Mouse (Mus musculus): Measurements from ENCODE around the gene Tmem132e. TPM values are rescaled to one million over a fixed set of nuclear protein-coding genes. Genes with fewer than 3 reads are reported as not detected.

The Tmem132e gene
- total and polyA plus RNA-seq, 3 experiments = not detected

GRCm38 (mm10) chr11:82371577-82371976 lies 17.1 kb upstream of the Tmem132e start:
- no peaks in the 10 kb centered on the region for H3K36me3 ChIP-seq (replicated peaks)
- H3K4me1 ChIP-seq (ENCODE audit: insufficient read depth, low read depth, low read length) = no peaks in the 10 kb centered on the region
- no peak for TF ChIP-seq CTCF (IDR thresholded peaks at IDR 0.05; ENCODE audit: low read depth, low read length)
- TF ChIP-seq GATA2 (IDR thresholded peaks at IDR 0.05; ENCODE audit: borderline replicate concordance, low read depth, low read length) = no peak
- no peak for TF ChIP-seq GATA1 (IDR thresholded peaks at IDR 0.05; ENCODE audit: borderline replicate concordance, low read length)
- TF ChIP-seq TAL1 (conservative IDR thresholded peaks at IDR 0.05; ENCODE audit: low read depth, low read length) = no peak
- TF ChIP-seq POLR2AphosphoS5 (IDR thresholded peaks at IDR 0.05; ENCODE audit: insufficient replicate concordance, low read depth, low read length) = no peak
- DNase-seq (ENCODE audit: low spot score) = no peak
- H3K9me3 ChIP-seq (replicated peaks) = peaks cover 89% of the 10 kb centered on the region
- no peak for ATAC-seq (ENCODE audit: extremely low read depth, insufficient number of reproducible peaks, low FRiP score, poor library complexity, severe bottlenecking)
- no peak overlapping the region for H3K4me3 ChIP-seq (ENCODE audit: low read depth, low read length)
- H3K27me3 ChIP-seq (ENCODE audit: insufficient read depth, low read length) = no peaks in the 10 kb centered on the region

GRCm38 (mm10) chr11:82380606-82381202 lies 8.0 kb upstream of the Tmem132e start:
- H3K9me3 ChIP-seq (replicated peaks) = peaks cover 86% of the 10 kb centered on the region
- H3K36me3 ChIP-seq (replicated peaks) = no peaks in the 10 kb centered on the region
- ATAC-seq (ENCODE audit: extremely low read depth, insufficient number of reproducible peaks, low FRiP score, poor library complexity, severe bottlenecking) (no peak), DNase-seq (ENCODE audit: low spot score) (no peak)
- H3K27me3 ChIP-seq (ENCODE audit: insufficient read depth, low read length) = no peaks in the 10 kb centered on the region
- H3K4me3 ChIP-seq (ENCODE audit: low read depth, low read length) = no peak overlapping the region
- TF ChIP-seq CTCF (IDR thresholded peaks at IDR 0.05; ENCODE audit: low read depth, low read length) = no peak
- no peak for TF ChIP-seq GATA2 (IDR thresholded peaks at IDR 0.05; ENCODE audit: borderline replicate concordance, low read depth, low read length)
- no peak for TF ChIP-seq TAL1 (conservative IDR thresholded peaks at IDR 0.05; ENCODE audit: low read depth, low read length)
- TF ChIP-seq GATA1 (IDR thresholded peaks at IDR 0.05; ENCODE audit: borderline replicate concordance, low read length) = no peak
- no peak for TF ChIP-seq POLR2AphosphoS5 (IDR thresholded peaks at IDR 0.05; ENCODE audit: insufficient replicate concordance, low read depth, low read length)
- no peaks in the 10 kb centered on the region for H3K4me1 ChIP-seq (ENCODE audit: insufficient read depth, low read depth, low read length)

GRCm38 (mm10) chr11:82386970-82387540 lies 1.6 kb upstream of the Tmem132e start:
- TF ChIP-seq TAL1 (conservative IDR thresholded peaks at IDR 0.05; ENCODE audit: low read depth, low read length) (no peak), POLR2AphosphoS5 (IDR thresholded peaks at IDR 0.05; ENCODE audit: insufficient replicate concordance, low read depth, low read length) (no peak), GATA1 (IDR thresholded peaks at IDR 0.05; ENCODE audit: borderline replicate concordance, low read length) (no peak), CTCF (IDR thresholded peaks at IDR 0.05; ENCODE audit: low read depth, low read length) (no peak), GATA2 (IDR thresholded peaks at IDR 0.05; ENCODE audit: borderline replicate concordance, low read depth, low read length) (no peak)
- H3K36me3 ChIP-seq (replicated peaks) = no peaks in the 10 kb centered on the region
- H3K9me3 ChIP-seq (replicated peaks) = peaks cover 90% of the 10 kb centered on the region
- no peaks in the 10 kb centered on the region for H3K4me1 ChIP-seq (ENCODE audit: insufficient read depth, low read depth, low read length)
- ATAC-seq (ENCODE audit: extremely low read depth, insufficient number of reproducible peaks, low FRiP score, poor library complexity, severe bottlenecking) (no peak), DNase-seq (ENCODE audit: low spot score) (no peak)
- peak overlapping the region; percentile 16; the same call in 1 of the 2 replicates for H3K4me3 ChIP-seq (ENCODE audit: low read depth, low read length)
- H3K27me3 ChIP-seq (ENCODE audit: insufficient read depth, low read length) = no peaks in the 10 kb centered on the region; the same call in 1 of the 2 replicates

GRCm38 (mm10) chr11:82387711-82388341 lies 874 bp upstream of the Tmem132e start:
- TF ChIP-seq GATA1 (IDR thresholded peaks at IDR 0.05; ENCODE audit: borderline replicate concordance, low read length) (no peak), GATA2 (IDR thresholded peaks at IDR 0.05; ENCODE audit: borderline replicate concordance, low read depth, low read length) (no peak), TAL1 (conservative IDR thresholded peaks at IDR 0.05; ENCODE audit: low read depth, low read length) (no peak), CTCF (IDR thresholded peaks at IDR 0.05; ENCODE audit: low read depth, low read length) (no peak), POLR2AphosphoS5 (IDR thresholded peaks at IDR 0.05; ENCODE audit: insufficient replicate concordance, low read depth, low read length) (no peak)
- Histone ChIP-seq H3K27me3 (ENCODE audit: insufficient read depth, low read length) (no peaks in the 10 kb centered on the region; the same call in 1 of the 2 replicates), H3K4me3 (ENCODE audit: low read depth, low read length) (peak overlapping the region; percentile 23; the same call in 1 of the 2 replicates), H3K9me3 (replicated peaks) (peaks cover 94% of the 10 kb centered on the region), H3K36me3 (replicated peaks) (no peaks in the 10 kb centered on the region), H3K4me1 (ENCODE audit: insufficient read depth, low read depth, low read length) (no peaks in the 10 kb centered on the region)
- no peak for DNase-seq (ENCODE audit: low spot score)
- no peak for ATAC-seq (ENCODE audit: extremely low read depth, insufficient number of reproducible peaks, low FRiP score, poor library complexity, severe bottlenecking)

GRCm38 (mm10) chr11:82389396-82390291 lies 944 bp downstream of the Tmem132e start:
- TF ChIP-seq POLR2AphosphoS5 (IDR thresholded peaks at IDR 0.05; ENCODE audit: insufficient replicate concordance, low read depth, low read length) = no peak
- no peak for TF ChIP-seq TAL1 (conservative IDR thresholded peaks at IDR 0.05; ENCODE audit: low read depth, low read length)
- TF ChIP-seq GATA2 (IDR thresholded peaks at IDR 0.05; ENCODE audit: borderline replicate concordance, low read depth, low read length) = no peak
- TF ChIP-seq GATA1 (IDR thresholded peaks at IDR 0.05; ENCODE audit: borderline replicate concordance, low read length) = no peak
- Histone ChIP-seq H3K27me3 (ENCODE audit: insufficient read depth, low read length) (no peaks in the 10 kb centered on the region; the same call in 1 of the 2 replicates), H3K36me3 (replicated peaks) (no peaks in the 10 kb centered on the region), H3K9me3 (replicated peaks) (peaks cover 95% of the 10 kb centered on the region), H3K4me3 (ENCODE audit: low read depth, low read length) (no peak overlapping the region; the same call in 1 of the 2 replicates), H3K4me1 (ENCODE audit: insufficient read depth, low read depth, low read length) (no peaks in the 10 kb centered on the region)
- DNase-seq (ENCODE audit: low spot score) (no peak), ATAC-seq (ENCODE audit: extremely low read depth, insufficient number of reproducible peaks, low FRiP score, poor library complexity, severe bottlenecking) (no peak)
